Comparison of ENCODE assay signal across 10 mouse cellular contexts in genomic region chr3:52178851-52179250, GRCm38 (mm10).
A peak's percentile ranks its signal among the peaks of the same experiment; 100 is the strongest.
DNase-seq lines count a peak whose midpoint lies in the region; ATAC-seq and TF ChIP-seq lines count a peak whose summit lies in the region.
"Had no signal": no experiment of that assay in that cellular context is flagged by ENCODE, and none has a peak within 500 bp of the region (broad histone marks: within the 10 kb centered on the region; RNA-seq: fewer than 3 reads in every experiment).

No protein-coding gene starts in this region.

- no peak overlapping the region for H3K9ac ChIP-seq in intestine, embryonic 14.5 days (ENCODE audit: low read length)
- H3K9ac ChIP-seq in intestine, postnatal 0 days (ENCODE audit: low read depth, low read length), result no peak overlapping the region
- no peak overlapping the region for H3K9ac ChIP-seq in neural tube, embryonic 14.5 days (replicated peaks; ENCODE audit: low read depth, low read length)

- no peak for ATAC-seq in intestine, embryonic 14.5 days (replicated peaks; ENCODE audit: low FRiP score, low TSS enrichment, low read depth)
- no peak for ATAC-seq in intestine, postnatal 0 days
- ATAC-seq in neural tube, embryonic 14.5 days (ENCODE audit: low read depth), result no peak

- peak overlapping the region; percentile 34 for H3K4me2 ChIP-seq in intestine, embryonic 14.5 days (ENCODE audit: low read length)
- H3K4me2 ChIP-seq in intestine, postnatal 0 days (replicated peaks; ENCODE audit: low read depth), result no peak overlapping the region
- H3K4me2 ChIP-seq in neural tube, embryonic 14.5 days (ENCODE audit: low read depth, low read length), result peak overlapping the region; percentile 24; the same call in 1 of the 2 replicates

- H3K27ac ChIP-seq in intestine, embryonic 14.5 days (ENCODE audit: low read depth), result peak overlapping the region; percentile 90
- no peak overlapping the region for H3K27ac ChIP-seq in intestine, postnatal 0 days (ENCODE audit: low read depth, low read length)
- H3K27ac ChIP-seq in embryonic fibroblast, embryonic 13.5 days (ENCODE audit: insufficient read depth, low read length), result peak overlapping the region; percentile 94
- peak overlapping the region; percentile 96 for H3K27ac ChIP-seq in limb, embryonic 10.5 days
- H3K27ac ChIP-seq in neural tube, embryonic 14.5 days (ENCODE audit: low read depth, low read length), result peak overlapping the region; percentile 81

- no peaks in the 10 kb centered on the region for H3K27me3 ChIP-seq in intestine, embryonic 14.5 days (replicated peaks; ENCODE audit: control insufficient read depth, insufficient read depth, low read length)
- no peaks in the 10 kb centered on the region for H3K27me3 ChIP-seq in intestine, postnatal 0 days (replicated peaks; ENCODE audit: control insufficient read depth, insufficient read depth, low read length)
- H3K27me3 ChIP-seq in limb, embryonic 10.5 days (ENCODE audit: low read depth, poor library complexity, severe bottlenecking), result no peaks in the 10 kb centered on the region
- no peaks in the 10 kb centered on the region for H3K27me3 ChIP-seq in neural tube, embryonic 14.5 days (ENCODE audit: control insufficient read depth, insufficient read depth, low read length)

- 56% methylated on average over 9 of the region's 9 CpGs for WGBS in intestine, embryonic 14.5 days
- WGBS in intestine, postnatal 0 days, result 70% methylated on average over 9 of the region's 9 CpGs
- 43% methylated on average over 9 of the region's 9 CpGs for WGBS in limb, embryonic 10.5 days
- WGBS in neural tube, embryonic 14.5 days, result 18% methylated on average over 9 of the region's 9 CpGs

- no peak for TF ChIP-seq CTCF in intestine, postnatal 0 days (IDR thresholded peaks at IDR 0.05; ENCODE audit: low read depth)
- TF ChIP-seq CTCF in embryonic fibroblast, embryonic 13.5 days (IDR thresholded peaks at IDR 0.05; ENCODE audit: borderline replicate concordance, insufficient read depth, low read length), result no peak

- H3K4me1 ChIP-seq in intestine, embryonic 14.5 days (replicated peaks; ENCODE audit: control insufficient read depth, insufficient read depth, low read length), result peaks cover 27% of the 10 kb centered on the region
- H3K4me1 ChIP-seq in intestine, postnatal 0 days (replicated peaks; ENCODE audit: control insufficient read depth, insufficient read depth, low read length), result no peaks in the 10 kb centered on the region
- H3K4me1 ChIP-seq in embryonic fibroblast, embryonic 13.5 days (ENCODE audit: control insufficient read depth, insufficient read depth, low read length), result peaks cover 15% of the 10 kb centered on the region
- peaks cover 49% of the 10 kb centered on the region for H3K4me1 ChIP-seq in limb, embryonic 10.5 days
- peaks cover 27% of the 10 kb centered on the region for H3K4me1 ChIP-seq in neural tube, embryonic 14.5 days (ENCODE audit: control insufficient read depth, insufficient read depth, low read length)

- no peaks in the 10 kb centered on the region for H3K36me3 ChIP-seq in intestine, embryonic 14.5 days (ENCODE audit: control insufficient read depth, insufficient read depth, low read length)
- no peaks in the 10 kb centered on the region for H3K36me3 ChIP-seq in intestine, postnatal 0 days (ENCODE audit: control insufficient read depth, insufficient read depth)
- no peaks in the 10 kb centered on the region for H3K36me3 ChIP-seq in limb, embryonic 10.5 days
- H3K36me3 ChIP-seq in neural tube, embryonic 14.5 days (ENCODE audit: control insufficient read depth, insufficient read depth, low read length), result no peaks in the 10 kb centered on the region

- no peak for DNase-seq in intestine, embryonic 14.5 days (ENCODE audit: low spot score)
- peak; percentile 54 for DNase-seq in limb, embryonic 10.5 days (ENCODE audit: low spot score)
- no peak for DNase-seq in cerebellum, postnatal 10 days
- DNase-seq in left cerebral cortex, adult 18-20 months (ENCODE audit: low spot score in 2 of 2), result no peak
- no peak for DNase-seq in layer of hippocampus, postnatal 10 days (ENCODE audit: low spot score in 2 of 2)
- DNase-seq: cerebellum, adult 9-11 months; layer of hippocampus, adult 9-11 months had no signal

- H3K9me3 ChIP-seq in intestine, embryonic 14.5 days (ENCODE audit: control insufficient read depth, low read length), result no peaks in the 10 kb centered on the region
- no peaks in the 10 kb centered on the region for H3K9me3 ChIP-seq in intestine, postnatal 0 days (ENCODE audit: control insufficient read depth)
- H3K9me3 ChIP-seq in limb, embryonic 10.5 days (replicated peaks), result no peaks in the 10 kb centered on the region
- no peaks in the 10 kb centered on the region for H3K9me3 ChIP-seq in neural tube, embryonic 14.5 days (ENCODE audit: control insufficient read depth, low read length)

- H3K4me3 ChIP-seq in intestine, embryonic 14.5 days (ENCODE audit: low read depth, low read length), result no peak overlapping the region
- H3K4me3 ChIP-seq in intestine, postnatal 0 days (ENCODE audit: low read depth, low read length), result no peak overlapping the region
- H3K4me3 ChIP-seq in embryonic fibroblast, embryonic 13.5 days (ENCODE audit: insufficient read depth, low read length), result no peak overlapping the region
- H3K4me3 ChIP-seq in limb, embryonic 10.5 days, result peak overlapping the region; percentile 37; the same call in 1 of the 2 replicates
- no peak overlapping the region for H3K4me3 ChIP-seq in neural tube, embryonic 14.5 days (ENCODE audit: low read depth, low read length)

- no peak for TF ChIP-seq POLR2A in embryonic fibroblast, embryonic 13.5 days (IDR thresholded peaks at IDR 0.05; ENCODE audit: low read depth, low read length)
